Mouse (Mus musculus) embryo, embryonic 11 days (tissue): Measurements from ENCODE around the gene Pigv.

Experiments
- DNase-seq: peaks from one replicate; pipeline ENCODE4 v3.0.0-alpha.2; 2015

Gene Pigv

DNA sequence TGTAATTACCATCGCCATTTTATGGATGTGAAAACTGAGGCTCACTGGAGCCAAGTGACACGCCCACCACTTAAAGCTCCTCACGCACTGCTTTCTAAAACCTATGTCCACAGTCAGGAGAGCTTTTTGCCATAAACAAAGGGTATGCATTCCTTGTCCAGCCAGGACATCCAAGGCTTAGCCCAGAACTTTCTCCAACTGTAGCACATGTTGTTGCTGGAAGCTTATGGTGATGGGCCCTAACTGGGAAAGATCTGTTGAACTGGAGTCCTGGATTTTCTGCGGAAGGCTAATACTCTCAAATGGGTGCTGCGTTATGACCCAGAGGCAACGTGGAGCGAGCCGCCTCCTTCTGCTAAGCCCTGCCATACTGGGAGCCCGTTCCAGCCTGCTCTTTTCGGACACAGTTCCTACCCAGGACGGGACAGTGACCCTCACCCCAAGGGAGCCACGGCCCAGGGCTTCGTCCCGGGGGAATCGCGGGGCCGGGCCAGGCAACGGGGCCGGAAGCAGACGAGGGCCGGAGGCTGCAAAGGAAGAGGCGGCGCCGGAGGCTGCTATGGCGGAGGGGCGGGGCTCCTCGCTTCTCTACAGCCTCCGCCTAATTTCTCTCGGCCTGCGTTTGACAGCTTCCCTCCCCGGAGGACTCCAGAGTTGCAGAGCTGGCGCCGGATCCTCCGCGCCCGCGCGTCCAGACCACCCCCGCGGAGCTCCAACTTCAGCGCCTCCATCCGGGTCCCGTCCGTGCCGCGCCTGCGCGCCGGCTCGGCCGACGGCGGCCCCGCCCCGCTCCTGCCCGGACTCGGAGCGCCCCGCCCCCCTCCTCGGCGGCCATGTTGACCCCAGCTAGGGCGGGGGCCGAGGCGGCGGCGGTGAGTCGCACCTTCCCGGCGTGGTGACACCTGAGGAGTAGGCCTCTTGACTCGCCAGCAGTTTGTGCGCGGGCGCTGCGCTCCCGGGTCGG lies at the start of gene Pigv:
Gene Pigv, minus strand, starts transcription at position 767 of the 964 bp plus-strand sequence.
- peak; percentile 95 for DNase-seq

- no peak for DNase-seq
These were observed 47.3 kb upstream of the Pigv start for GRCm38 (mm10) chr4:133719791-133720190.

GRCm38 (mm10) chr4:133712755-133713154 lies 40.3 kb upstream of the Pigv start:
- DNase-seq = no peak

GRCm38 (mm10) chr4:133711307-133712076 lies 39.0 kb upstream of the Pigv start:
- DNase-seq = no peak

GRCm38 (mm10) chr4:133709395-133709794 lies 36.9 kb upstream of the Pigv start:
- DNase-seq = peak; percentile 29

GRCm38 (mm10) chr4:133707464-133707863 lies 35.0 kb upstream of the Pigv start:
- no peak for DNase-seq

DNA sequence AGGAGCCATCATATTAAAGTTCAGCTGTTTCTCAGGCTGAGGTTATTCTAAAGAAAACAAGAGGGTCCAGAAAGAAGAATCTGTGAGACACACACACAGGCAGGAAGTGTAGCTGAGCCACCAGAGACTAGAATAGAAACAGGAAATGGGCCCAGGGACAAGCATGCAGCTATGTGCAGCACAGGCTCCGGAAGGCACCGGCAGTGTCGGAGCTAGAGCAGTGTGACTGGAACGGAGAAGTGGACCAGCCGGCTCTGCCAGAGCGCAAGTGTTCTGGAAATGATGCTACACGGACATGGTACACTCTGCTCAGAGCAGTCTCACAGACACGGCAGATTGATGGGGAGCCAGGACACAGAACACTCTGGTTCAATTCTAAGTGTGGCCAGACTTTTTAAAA lies 34.5 kb upstream of the Pigv start:
- peak; percentile 38 for DNase-seq

DNA sequence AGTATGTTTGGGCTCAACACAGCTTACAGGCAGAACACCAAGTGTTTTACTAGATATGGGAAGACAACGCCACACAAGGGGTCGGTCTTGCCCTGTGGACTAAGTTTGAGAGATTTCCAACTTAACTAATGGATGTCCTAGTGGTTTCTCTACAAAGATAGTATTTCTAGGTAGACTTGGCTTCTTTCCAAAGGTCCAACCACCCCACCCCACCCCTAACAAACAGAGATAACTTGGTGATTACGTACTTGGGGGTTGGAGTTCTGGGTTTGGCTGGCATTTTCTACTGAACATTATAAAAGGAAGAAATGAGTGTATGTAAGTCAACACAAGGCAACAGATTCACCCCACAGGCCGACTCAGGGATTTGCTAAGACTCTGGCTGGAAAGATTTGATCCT lies 32.6 kb upstream of the Pigv start:
- no peak for DNase-seq

GRCm38 (mm10) chr4:133700905-133701368 lies 28.5 kb upstream of the Pigv start:
- DNase-seq = no peak

DNA sequence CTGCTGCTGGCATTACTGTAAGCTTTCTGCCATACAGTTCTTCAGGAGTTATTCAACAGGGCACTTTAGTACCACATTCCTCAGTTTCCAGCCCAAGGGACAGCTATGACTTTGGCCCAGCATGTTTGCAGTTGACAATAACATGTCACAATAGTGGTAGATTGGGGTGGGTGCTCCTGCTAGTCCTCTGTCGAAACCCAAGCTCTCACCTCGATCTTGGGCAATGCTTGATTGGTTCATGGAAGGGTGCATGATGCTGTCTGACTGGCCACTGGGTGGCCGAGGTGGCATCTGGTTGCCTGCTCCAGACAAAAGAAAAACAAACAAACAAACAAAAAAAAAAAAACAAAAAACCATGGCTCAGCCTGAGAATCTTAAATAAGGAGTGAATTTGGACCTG lies 22.9 kb upstream of the Pigv start:
- DNase-seq = no peak

DNA sequence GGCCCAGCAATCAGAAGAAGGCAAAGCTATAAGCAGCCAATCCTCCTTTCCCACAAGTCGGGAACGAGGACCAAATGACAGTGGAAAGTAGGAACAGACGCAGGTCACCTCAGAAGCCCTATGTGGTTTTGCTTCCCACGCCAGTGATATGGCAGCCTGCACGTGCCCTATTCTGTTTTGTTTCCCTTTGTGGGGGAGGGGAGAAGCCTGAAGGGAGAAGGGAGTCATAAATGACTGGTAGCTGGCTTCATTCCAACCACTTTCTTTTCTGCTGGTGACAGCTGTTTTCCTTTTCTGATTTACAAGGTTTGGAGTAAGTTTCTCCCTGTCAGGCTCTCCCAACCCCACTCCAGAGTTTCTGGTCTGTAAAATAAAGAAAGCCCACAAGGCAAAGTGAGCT lies 17.8 kb upstream of the Pigv start:
- DNase-seq = peak; percentile 41

- no peak for DNase-seq
These were observed 16.1 kb upstream of the Pigv start for GRCm38 (mm10) chr4:133688417-133689067.

- no peak for DNase-seq
These were observed 14.7 kb upstream of the Pigv start for GRCm38 (mm10) chr4:133687126-133687525.

DNA sequence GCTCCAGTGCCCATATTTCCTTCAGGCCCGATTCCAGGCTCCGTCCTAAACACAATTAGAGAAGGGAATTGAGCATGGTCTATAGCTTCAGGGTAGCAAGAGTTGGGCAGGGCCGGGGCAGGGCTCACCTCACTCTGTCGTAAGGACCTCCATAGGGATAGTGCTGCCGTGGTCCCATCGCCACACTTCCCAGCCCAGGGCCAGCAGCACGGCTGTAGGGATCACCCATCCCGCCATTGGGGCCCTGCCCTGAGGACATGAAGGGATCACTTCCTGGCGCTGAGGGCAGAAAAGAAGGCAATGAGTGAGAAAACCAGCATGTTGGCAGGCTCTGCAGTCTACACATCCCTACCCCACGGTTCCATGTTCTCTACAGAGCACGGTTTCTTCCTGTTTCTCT lies 14.1 kb upstream of the Pigv start:
- no peak for DNase-seq

DNA sequence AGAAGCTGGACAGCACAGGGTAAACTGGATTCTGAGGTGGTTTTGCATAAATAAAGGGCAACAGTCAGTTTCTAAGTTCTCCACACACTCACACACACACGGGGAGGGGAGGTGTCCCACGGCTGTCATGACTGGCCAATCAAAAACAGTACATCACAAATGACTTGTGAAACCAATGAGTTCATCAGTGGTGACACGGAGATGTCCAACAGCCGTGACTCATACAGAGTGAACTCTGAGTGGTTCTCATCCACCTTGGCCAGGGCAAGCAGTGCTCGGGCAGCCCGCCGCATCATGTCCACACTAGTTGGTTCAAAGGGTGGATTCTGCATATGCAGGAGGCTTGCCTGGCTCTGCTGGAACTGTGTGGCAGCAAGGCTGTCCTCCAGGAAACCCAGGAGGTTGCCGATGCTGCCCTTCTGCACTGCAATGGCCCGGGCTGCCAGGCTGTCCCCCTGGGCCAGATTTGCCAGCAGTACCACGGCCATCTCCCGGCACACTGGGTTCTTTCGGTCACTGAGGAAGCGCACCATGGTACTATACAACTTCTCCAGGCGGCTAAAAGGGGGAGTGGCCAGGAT lies 7.8 kb upstream of the Pigv start:
- DNase-seq = no peak

DNA sequence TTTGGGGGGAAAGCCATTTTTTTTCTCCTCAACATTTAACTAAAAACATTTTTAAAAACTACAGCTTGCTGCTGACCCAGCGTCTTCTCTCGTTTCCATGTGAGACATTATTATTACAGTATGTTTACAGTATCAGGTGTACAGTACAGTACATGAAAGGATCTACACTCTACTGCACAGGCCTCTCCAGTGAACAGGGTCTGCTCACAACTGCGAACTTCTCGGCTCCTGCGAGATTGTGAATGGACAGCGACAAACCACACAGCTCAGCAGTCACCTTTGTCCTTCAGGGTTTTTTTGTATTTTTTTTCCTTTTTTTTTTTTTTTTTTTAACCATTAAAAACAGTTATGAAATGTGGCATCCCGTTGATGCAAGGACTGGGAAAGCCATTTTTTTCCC lies 7.2 kb upstream of the Pigv start:
- no peak for DNase-seq

DNA sequence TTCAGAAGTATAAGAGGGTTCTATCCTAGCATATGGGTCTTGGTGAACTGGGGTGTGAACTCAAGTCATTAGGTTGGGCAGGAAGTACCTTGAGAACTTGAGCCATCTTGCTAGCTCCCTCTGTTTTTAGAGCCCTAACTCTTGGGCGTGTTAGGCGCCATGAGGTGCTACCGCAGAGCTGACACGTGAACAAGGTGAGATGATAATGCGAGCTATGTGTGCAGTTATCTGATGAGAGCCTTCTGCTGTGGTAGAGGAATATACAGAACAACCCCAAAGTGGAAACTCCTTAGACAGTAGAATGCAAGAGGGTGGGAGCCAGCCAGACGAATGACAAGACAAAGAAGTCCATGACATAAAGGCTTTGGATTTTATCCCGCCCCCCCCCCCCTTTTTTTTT lies 4.8 kb upstream of the Pigv start:
- DNase-seq = no peak

DNA sequence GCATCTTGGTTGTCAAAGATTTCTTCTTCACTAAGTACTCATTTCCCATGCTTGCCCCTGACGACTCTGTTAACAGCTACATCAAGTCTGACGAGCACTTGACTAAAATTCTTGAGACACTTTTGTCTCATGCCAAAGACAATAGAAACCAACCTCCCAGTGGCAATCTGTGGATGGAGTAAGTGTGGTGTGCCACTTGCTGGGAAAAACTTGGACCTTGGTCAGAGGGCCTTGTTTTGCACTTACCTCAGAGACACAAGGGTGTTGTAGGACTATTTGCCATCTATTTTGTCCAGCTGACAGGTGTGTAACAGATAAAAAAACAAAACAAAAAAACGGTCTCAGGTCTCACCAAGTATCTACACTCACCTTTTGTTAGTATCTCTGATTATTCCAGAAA lies 3.7 kb upstream of the Pigv start:
- no peak for DNase-seq

- DNase-seq = peak; percentile 84
These were observed 3.2 kb upstream of the Pigv start for GRCm38 (mm10) chr4:133675594-133676016.

GRCm38 (mm10) chr4:133674331-133674695 lies 1.9 kb upstream of the Pigv start:
- DNase-seq = no peak

GRCm38 (mm10) chr4:133673666-133674330 lies 1.4 kb upstream of the Pigv start:
- no peak for DNase-seq
